Comparison of ENCODE assay signal across 8 mouse cellular contexts in the genomic region with DNA sequence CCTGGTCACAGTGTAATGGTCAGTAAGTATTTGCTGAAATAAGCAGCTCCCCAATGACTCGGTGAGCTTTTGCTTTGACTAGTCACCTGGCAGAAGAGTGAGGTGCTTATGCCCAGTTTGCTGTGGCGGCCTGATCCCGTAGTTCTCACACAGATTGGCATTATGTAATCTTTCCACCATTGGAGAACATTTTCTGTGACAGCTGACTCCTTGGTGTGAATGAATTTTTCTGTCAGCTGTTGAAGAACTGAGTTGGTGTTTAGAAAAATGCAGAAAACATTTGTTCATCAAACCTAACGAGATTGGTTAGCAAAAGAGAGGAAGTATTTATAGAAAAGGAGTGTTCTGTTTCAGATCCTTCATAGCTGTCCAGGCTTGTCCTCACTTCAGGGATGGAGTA. TPM values are rescaled to one million over a fixed set of nuclear protein-coding genes. Genes with fewer than 3 reads are reported as not detected.
DNase-seq lines count a peak whose midpoint lies in the region; ATAC-seq and TF ChIP-seq lines count a peak whose summit lies in the region.
"Had no signal": no experiment of that assay in that cellular context is flagged by ENCODE, and none has a peak within 500 bp of the region (broad histone marks: within the 10 kb centered on the region; RNA-seq: fewer than 3 reads in every experiment).

No protein-coding gene starts in this region.

- H3K27me3 ChIP-seq in kidney, adult 2 months (replicated peaks; ENCODE audit: control insufficient read depth, insufficient read depth, low read length) = no peaks in the 10 kb centered on the region
- H3K27me3 ChIP-seq in kidney, embryonic 14.5 days (ENCODE audit: control insufficient read depth, insufficient read depth, low read length) = no peaks in the 10 kb centered on the region
- H3K27me3 ChIP-seq: hindbrain, embryonic 15.5 days had no signal

- no peak overlapping the region for H3K4me3 ChIP-seq in kidney, adult 2 months (ENCODE audit: insufficient read depth, low read depth, low read length)
- H3K4me3 ChIP-seq in kidney, embryonic 14.5 days (ENCODE audit: low read length) = no peak overlapping the region
- H3K4me3 ChIP-seq: hindbrain, embryonic 15.5 days had no signal

- no peak for TF ChIP-seq CTCF in kidney, adult 2 months (conservative IDR thresholded peaks at IDR 0.05; ENCODE audit: insufficient read depth, insufficient read length, low read depth, low read length)

- peak overlapping the region; percentile 35 for H3K27ac ChIP-seq in kidney, adult 2 months (ENCODE audit: insufficient read depth, low read depth, low read length)
- no peak overlapping the region for H3K27ac ChIP-seq in kidney, embryonic 14.5 days (ENCODE audit: low read depth, low read length)

- H3K4me2 ChIP-seq in kidney, embryonic 14.5 days (replicated peaks; ENCODE audit: low read depth, low read length) = no peak overlapping the region
- H3K4me2 ChIP-seq: hindbrain, embryonic 15.5 days had no signal

- H3K4me1 ChIP-seq in kidney, adult 2 months (ENCODE audit: control insufficient read depth, insufficient read depth, low read length) = peaks cover 28% of the 10 kb centered on the region
- peaks cover 22% of the 10 kb centered on the region for H3K4me1 ChIP-seq in kidney, embryonic 14.5 days (ENCODE audit: control insufficient read depth, insufficient read depth, low read length)

- peak; percentile 69 for DNase-seq in kidney, adult 2 months
- peak; percentile 14 for DNase-seq in 3T3-L1 (ENCODE audit: low read depth, low spot score)
- DNase-seq in Muller cell, postnatal 12 days (ENCODE audit: inconsistent ontology term) = peak; percentile 70
- peak; percentile 56 for DNase-seq in fibroblast of lung, adult 2 months (ENCODE audit: low read depth)
- DNase-seq in spleen, postnatal 10 days (ENCODE audit: low spot score in 2 of 2) = no peak
- no peak for DNase-seq in testis, postnatal 14 days (ENCODE audit: low spot score)

- H3K9me3 ChIP-seq in kidney, embryonic 14.5 days (ENCODE audit: control insufficient read depth, low read length) = no peaks in the 10 kb centered on the region
- H3K9me3 ChIP-seq: hindbrain, embryonic 15.5 days had no signal

- ATAC-seq in kidney, embryonic 14.5 days (ENCODE audit: low FRiP score, low TSS enrichment) = no peak

- WGBS in kidney, adult 2 months = 39% methylated on average over 4 of the region's 4 CpGs
- WGBS in kidney, embryonic 14.5 days = 71% methylated on average over 4 of the region's 4 CpGs

- H3K36me3 ChIP-seq in kidney, adult 2 months (ENCODE audit: control insufficient read depth, insufficient read depth, low read length) = no peaks in the 10 kb centered on the region
- H3K36me3 ChIP-seq in kidney, embryonic 14.5 days (ENCODE audit: control insufficient read depth, insufficient read depth, low read length) = no peaks in the 10 kb centered on the region
- H3K36me3 ChIP-seq: hindbrain, embryonic 15.5 days had no signal

- TF ChIP-seq POLR2A in kidney, adult 2 months (IDR thresholded peaks at IDR 0.05; ENCODE audit: low read depth, low read length) = no peak

- H3K9ac ChIP-seq in kidney, embryonic 14.5 days (ENCODE audit: low read depth, low read length) = no peak overlapping the region
- H3K9ac ChIP-seq: hindbrain, embryonic 15.5 days had no signal

RNA-seq across cellular contexts. Expression of a gene that starts 34.6 kb away (rescaled TPM):
- 13.2 and 15.6 TPM in 2 replicates for polyA plus RNA-seq in kidney, adult 2 months (2012; rRNA removed)
- polyA plus RNA-seq in kidney, embryonic 14.5 days (2014; fragmentation: Nextera tagmentation; extraction: Ambion mirVana) = 18.3 and 26.1 TPM in 2 replicates

Comparison
In these comparisons a context has a peak if more than half of its experiments do, and no peak if none do; other contexts are left out.
1. DNase-seq: peak in kidney, adult 2 months (single experiment), 3T3-L1 (single experiment), Muller cell, postnatal 12 days (single experiment) and fibroblast of lung, adult 2 months (single experiment); none in spleen, postnatal 10 days (0 of 2) and testis, postnatal 14 days (single experiment).